Mouse (Mus musculus): ENCODE data around the gene Mmp9.

DNA sequence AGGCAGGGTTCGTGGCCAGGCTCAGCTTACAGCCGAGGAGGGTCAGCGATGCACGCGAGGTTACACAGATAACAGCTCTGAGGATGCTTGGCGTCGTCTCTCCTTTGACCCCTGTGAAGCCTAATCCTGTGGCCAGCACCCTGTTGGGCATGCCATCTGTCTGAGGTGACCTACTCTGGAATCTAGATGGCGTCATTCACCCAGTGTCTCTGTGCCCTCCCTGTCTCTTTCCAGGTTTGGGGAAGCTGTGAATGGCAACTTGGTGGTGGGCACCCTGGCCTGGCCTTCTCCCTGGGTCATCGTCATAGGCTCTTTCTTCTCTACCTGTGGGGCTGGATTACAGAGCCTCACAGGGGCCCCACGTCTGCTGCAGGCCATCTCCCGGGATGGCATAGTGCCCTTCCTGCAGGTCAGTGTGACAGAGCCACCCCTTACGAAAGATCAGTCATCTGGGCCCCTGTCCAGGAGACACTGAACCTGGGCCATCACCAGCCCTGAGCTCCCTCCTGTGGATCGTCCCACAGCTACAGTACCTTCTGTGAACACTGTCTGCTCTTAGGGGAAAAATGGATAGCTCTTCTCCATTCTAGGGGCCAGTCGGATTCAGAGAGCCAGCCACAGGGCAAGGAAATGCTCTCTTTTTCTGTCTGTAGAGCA lies 45.9 kb downstream of the Mmp9 start:
- no peak for TF ChIP-seq CTCF (conservative IDR thresholded peaks at IDR 0.05; ENCODE audit: low read length)
- TF ChIP-seq POU5F1 (IDR thresholded peaks at IDR 0.05; ENCODE audit: borderline replicate concordance, low read length), result no peak
- no peak for TF ChIP-seq NANOG (IDR thresholded peaks at IDR 0.05; ENCODE audit: borderline replicate concordance, low read length)

All from E14TG2a.4 (cell line).